Mouse (Mus musculus): ENCODE measurements at regions not wholly inside any gene's neighbourhood (a gene's known extent, or its start where the extent isn't known, plus 50 kb on each side); places are given as distances from the start of the nearest gene placed in this dataset.

DNA sequence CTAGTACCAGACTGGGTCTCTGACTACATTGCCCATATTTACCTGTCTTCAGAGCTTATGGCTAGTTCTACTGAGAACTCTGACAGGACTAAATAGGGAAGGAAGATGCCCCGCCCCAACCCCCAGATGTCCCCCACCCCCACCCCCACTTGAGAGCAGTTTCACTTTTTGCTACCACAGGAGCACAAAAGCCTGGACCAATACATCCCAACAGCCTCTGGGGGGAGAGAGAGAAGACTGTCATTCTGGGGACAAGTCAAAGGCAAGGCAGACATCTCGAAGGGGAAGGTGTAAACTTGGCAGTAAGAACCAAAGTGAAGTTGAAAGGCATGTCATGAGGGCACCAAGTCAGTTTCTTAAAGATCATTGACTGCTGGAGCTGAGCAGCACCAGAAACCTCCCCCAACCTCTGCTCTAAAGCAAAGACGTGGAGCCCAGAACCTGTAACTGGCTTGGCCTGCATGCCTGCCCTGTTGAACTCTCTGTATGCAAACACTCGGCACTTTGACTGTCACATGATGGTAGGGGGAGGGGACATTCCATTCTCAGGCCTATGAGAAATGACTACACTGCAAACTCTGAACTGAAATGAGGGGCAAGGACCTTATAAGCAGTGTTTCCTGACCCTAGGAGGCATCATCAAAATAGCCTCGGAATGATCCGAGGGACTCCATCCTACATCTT is 123.3 kb downstream of the Psat1 start:
- Histone ChIP-seq H3K4me2 (no peak overlapping the region), H3K27me3 (no peaks in the 10 kb centered on the region), H3K27ac (replicated peaks) (no peak overlapping the region), H3K36me3 (no peaks in the 10 kb centered on the region), H3K4me3 (no peak overlapping the region), H3K9me3 (no peaks in the 10 kb centered on the region), H3K4me1 (replicated peaks) (peaks cover 20% of the 10 kb centered on the region), H3K9ac (no peak overlapping the region)
- no peak for ATAC-seq (ENCODE audit: low read depth)
- 86% methylated on average over 6 of the region's 6 CpGs for WGBS

DNA sequence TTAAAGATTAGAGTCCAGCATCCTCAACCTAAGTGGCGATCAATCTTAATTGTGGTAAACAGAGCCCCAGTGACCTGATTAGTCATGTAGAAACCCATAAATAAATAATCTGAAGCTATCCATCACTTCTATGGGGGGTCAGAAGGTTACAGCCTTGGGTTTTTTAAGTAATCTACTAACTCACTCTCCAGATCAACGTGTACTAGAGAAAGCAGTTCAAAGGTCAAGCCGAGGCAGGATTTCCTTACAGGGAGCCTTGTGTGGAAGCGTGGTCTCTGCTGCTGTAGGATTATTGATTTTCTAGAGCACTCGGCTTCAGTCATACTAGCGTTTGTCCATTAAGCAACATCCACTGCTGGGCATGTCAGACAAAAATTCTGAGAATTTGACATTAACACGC is 127.1 kb downstream of the Psat1 start:
- H3K9ac ChIP-seq, result no peak overlapping the region
- ATAC-seq (ENCODE audit: low read depth), result no peak
- WGBS, result 43% methylated on average over 7 of the region's 7 CpGs

DNA sequence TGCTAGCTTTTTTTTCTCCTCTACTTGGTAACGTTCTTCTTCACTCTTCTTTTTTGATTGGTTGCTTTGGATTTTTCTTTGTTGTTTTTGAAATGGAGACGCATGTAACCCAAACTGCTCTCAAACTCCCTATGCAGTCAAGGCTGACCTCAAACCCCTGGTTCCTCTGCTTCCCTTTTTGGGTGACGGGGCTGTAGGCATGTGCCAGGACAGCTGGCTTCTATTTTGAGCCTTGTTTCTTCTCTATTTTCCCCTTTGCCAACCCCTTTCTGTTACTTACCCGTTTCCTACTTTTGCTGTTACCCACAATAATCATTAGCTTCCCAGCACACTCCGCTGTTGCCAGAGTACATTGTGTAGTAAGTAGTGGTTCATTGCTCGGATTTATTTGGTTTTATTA is 132.0 kb downstream of the Psat1 start:
- Histone ChIP-seq H3K4me2 (no peak overlapping the region), H3K9me3 (peaks cover 3% of the 10 kb centered on the region; the same call in 1 of the 2 replicates), H3K9ac (no peak overlapping the region), H3K4me3 (no peak overlapping the region), H3K36me3 (no peaks in the 10 kb centered on the region), H3K27ac (replicated peaks) (no peak overlapping the region), H3K4me1 (replicated peaks) (no peaks in the 10 kb centered on the region), H3K27me3 (no peaks in the 10 kb centered on the region)
- 81% methylated on average over 6 of the region's 6 CpGs for WGBS
- ATAC-seq (ENCODE audit: low read depth), result no peak

More for the DNA sequence above, 127.1 kb downstream of the Psat1 start:
- Histone ChIP-seq H3K4me2 (no peak overlapping the region), H3K4me1 (replicated peaks) (no peaks in the 10 kb centered on the region), H3K4me3 (no peak overlapping the region), H3K27me3 (no peaks in the 10 kb centered on the region), H3K36me3 (no peaks in the 10 kb centered on the region), H3K27ac (replicated peaks) (no peak overlapping the region), H3K9me3 (no peaks in the 10 kb centered on the region)

DNA sequence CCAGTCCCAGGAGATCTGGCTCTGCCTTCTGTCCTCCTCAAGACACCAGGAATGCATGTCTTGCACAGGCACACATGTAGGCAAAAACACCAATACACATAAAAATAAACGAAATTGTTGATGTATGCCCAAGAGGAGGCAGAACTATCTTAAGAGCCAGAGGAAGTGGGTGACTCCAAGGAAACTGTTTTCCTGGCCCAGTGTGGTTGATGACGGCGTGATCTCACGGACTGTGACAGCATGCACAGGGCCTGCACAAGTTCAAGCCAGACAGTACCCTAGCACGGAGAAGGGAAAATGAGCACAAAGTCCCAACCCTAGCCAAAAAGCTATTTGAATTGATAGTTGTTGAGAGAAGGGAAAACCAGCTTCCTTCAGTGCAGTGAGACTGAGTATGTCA is 138.1 kb downstream of the Psat1 start:
- 92% methylated on average over 5 of the region's 5 CpGs for WGBS

DNA sequence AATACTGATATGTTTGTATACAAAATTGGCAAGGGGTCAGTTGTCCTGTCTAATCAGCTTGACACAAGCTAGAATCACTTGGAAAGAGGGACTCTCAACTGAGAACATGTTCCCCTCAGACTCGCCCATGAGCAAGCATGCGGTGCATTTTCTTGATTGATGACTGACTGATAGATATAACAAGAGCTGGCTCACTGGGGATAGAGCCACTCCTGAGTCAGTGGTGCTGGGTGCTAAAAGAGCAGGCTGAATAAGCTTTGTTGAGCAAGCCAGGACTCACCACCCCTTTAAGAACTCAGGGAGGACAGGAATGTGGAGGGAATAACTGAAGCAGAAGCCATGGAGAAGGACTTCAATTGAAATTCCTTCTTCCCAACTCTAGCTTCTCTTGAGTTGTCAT is 139.5 kb downstream of the Psat1 start:
- Histone ChIP-seq H3K36me3 (no peaks in the 10 kb centered on the region), H3K27ac (replicated peaks) (no peak overlapping the region), H3K4me1 (replicated peaks) (peaks cover 21% of the 10 kb centered on the region), H3K4me2 (no peak overlapping the region), H3K27me3 (peaks cover 4% of the 10 kb centered on the region; the same call in 1 of the 2 replicates), H3K9ac (no peak overlapping the region), H3K9me3 (peaks cover 3% of the 10 kb centered on the region; the same call in 1 of the 2 replicates), H3K4me3 (no peak overlapping the region)
- 79% methylated on average over 2 of the region's 2 CpGs for WGBS
- ATAC-seq (ENCODE audit: low read depth), result no peak

More for the DNA sequence above, 138.1 kb downstream of the Psat1 start:
- Histone ChIP-seq H3K4me3 (no peak overlapping the region), H3K36me3 (no peaks in the 10 kb centered on the region), H3K27ac (replicated peaks) (no peak overlapping the region), H3K9me3 (peaks cover 3% of the 10 kb centered on the region; the same call in 1 of the 2 replicates), H3K9ac (no peak overlapping the region), H3K27me3 (peaks cover 4% of the 10 kb centered on the region; the same call in 1 of the 2 replicates), H3K4me1 (replicated peaks) (peaks cover 9% of the 10 kb centered on the region), H3K4me2 (no peak overlapping the region)
- ATAC-seq (ENCODE audit: low read depth), result no peak

DNA sequence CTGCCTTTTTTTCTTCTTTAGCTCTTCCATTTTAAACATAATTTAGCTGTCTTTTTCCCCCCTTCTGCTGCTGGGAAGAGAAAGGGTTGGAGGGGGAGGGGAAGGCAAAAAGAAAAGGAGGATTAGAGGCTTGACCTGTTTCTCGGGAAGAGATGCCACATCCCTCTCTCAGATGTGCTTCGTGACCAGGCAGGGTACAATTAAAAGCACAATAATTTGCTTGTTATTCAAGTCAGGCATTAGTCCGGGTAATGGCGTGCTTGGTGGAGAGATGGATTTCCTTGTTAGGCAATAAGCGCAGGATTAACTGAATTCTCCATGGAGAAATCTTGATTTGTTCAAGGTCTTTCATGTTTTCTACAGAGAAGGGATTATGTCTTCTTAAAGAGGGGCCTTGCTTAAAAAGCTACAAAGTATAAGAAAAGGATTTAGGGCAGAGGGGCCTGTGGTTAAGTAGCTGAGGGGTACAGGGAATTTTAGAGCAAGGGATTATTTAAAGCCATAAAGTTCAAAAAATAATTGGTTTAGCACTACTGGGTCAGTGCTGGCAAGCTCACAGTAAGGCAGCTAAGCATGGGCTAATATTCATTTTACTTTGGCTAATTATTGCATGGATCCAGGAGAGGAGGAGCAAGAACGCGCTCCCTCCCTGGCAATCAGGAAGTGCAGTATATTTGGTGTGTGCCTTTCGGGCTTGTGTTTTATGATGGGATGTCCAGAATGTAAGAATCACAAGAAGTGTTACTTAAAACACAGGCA is 143.8 kb downstream of the Psat1 start:
- WGBS, result 17% methylated on average over 8 of the region's 8 CpGs
- 0 out of 2 replicates have a peak overlapping the region, but pooled peaks have one; percentile 6 for H3K9ac ChIP-seq
- no peaks in the 10 kb centered on the region for H3K36me3 ChIP-seq
- H3K4me2 ChIP-seq, result peak overlapping the region; percentile 9
- no peaks in the 10 kb centered on the region for H3K9me3 ChIP-seq
- no peak overlapping the region for H3K4me3 ChIP-seq
- H3K27me3 ChIP-seq, result peaks cover 11% of the 10 kb centered on the region
- H3K4me1 ChIP-seq (replicated peaks), result peaks cover 42% of the 10 kb centered on the region
- H3K27ac ChIP-seq (replicated peaks), result peak overlapping the region; percentile 70
- 0 out of 2 replicates have a peak, but pooled peaks have one; percentile 19 for ATAC-seq (ENCODE audit: low read depth)

DNA sequence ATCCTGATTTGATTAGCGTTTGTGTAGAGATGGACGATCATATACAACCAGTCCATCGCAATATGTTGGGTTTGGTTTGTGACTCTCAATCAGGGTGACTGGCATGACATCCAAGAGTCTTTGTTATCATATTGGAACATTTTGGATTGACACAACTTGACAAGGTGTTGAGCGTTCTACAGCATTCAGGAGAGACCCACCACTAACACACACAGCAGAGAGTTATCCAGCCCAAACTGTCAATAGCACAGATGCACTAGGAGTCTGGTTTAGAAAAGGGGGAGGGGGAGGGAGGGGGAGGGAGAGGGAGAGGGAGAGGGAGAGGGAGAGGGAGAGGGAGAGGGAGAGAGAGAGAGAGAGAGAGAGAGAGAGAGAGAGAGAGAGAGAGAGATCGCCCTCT is 144.5 kb downstream of the Psat1 start:
- Histone ChIP-seq H3K4me2 (no peak overlapping the region), H3K27ac (replicated peaks) (peak overlapping the region; percentile 70)

DNA sequence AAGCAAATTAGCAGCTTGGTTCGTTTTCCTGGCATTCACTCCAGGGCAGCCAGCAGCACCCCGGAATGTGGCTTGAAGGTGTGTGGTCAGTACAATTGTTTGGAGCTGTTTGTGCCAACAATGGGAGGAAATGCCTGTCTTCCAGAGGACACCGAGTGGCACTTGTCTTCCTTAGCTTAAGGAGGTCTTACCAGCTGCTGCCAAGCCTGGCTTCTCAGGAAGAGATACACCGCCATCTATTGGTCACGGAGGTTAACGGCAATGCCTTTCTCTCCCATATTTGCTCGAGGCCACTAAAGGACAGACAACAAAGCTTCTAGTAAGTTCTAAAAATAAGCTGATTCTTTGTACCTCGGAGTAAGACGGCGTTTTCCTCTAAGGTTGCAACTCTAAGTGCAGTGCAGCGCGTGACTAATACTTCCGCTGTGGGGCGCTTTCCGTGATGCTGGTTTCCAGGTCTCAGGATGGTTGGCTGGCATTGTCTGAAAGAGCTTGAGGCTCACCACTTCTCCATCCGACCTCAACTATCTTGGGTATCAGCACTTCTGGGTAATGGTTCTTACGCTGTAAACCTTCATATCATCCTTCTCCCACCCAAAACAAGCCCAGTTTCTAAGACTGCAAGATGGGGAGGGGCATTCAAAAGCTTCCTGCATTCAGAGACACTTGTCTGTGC is 145.2 kb downstream of the Psat1 start:
- ATAC-seq (ENCODE audit: low read depth), result peak; percentile 89
- WGBS, result 2% methylated on average over 17 of the region's 17 CpGs
- H3K9ac ChIP-seq, result peak overlapping the region; percentile 57
- no peaks in the 10 kb centered on the region for H3K36me3 ChIP-seq
- H3K9me3 ChIP-seq, result no peaks in the 10 kb centered on the region
- H3K27ac ChIP-seq (replicated peaks), result peak overlapping the region; percentile 82
- H3K4me2 ChIP-seq, result peak overlapping the region; percentile 54
- peaks cover 14% of the 10 kb centered on the region for H3K27me3 ChIP-seq
- H3K4me3 ChIP-seq, result peak overlapping the region; percentile 27
- H3K4me1 ChIP-seq (replicated peaks), result peaks cover 42% of the 10 kb centered on the region

More for the DNA sequence above, 144.5 kb downstream of the Psat1 start:
- Histone ChIP-seq H3K4me3 (no peak overlapping the region), H3K27me3 (peaks cover 14% of the 10 kb centered on the region), H3K36me3 (no peaks in the 10 kb centered on the region), H3K4me1 (replicated peaks) (peaks cover 42% of the 10 kb centered on the region), H3K9ac (no peak overlapping the region), H3K9me3 (no peaks in the 10 kb centered on the region)
- WGBS, result 58% methylated on average over 5 of the region's 5 CpGs
- ATAC-seq (ENCODE audit: low read depth), result no peak

DNA sequence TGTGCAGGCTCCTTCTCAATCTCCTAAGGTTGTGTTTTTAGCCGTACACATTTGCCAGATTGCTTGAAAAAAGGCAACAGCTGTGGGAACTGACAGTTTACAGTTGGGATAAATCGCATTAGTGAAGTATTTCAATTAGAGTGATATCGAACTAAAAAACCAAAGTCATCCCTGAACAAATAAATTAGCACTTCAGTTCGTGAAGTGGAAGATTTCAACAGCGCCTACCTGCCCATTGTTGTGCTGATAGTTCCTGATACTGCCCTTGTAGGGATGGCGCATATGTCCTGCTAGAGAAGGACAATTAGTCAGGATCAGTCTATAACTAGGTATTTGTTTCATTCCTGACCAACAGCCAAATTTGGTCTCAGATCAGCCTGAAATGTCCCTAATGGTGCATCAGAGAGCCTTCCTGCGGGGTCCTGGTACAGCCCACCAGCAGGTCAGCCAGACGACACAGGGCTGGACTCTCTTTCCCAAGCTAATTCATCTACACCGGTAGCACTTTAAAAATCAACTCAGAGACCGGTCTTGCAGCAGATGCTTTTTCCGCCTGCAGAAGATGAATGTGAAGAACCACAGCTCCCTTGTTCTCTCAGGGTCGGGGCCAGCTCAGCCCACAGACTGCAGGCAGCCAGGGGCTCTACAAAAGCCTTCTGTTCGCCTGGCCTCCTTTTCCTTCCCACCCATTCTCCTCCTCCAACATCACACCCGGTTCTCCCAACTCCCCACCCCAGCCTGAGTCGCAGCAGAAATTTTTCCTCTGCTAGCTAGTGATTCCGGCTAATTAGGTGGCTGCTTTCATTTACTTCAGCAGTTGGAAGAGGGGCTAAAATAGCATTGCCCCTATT is 146.1 kb downstream of the Psat1 start:
- H3K9ac ChIP-seq, result peak overlapping the region; percentile 57

DNA sequence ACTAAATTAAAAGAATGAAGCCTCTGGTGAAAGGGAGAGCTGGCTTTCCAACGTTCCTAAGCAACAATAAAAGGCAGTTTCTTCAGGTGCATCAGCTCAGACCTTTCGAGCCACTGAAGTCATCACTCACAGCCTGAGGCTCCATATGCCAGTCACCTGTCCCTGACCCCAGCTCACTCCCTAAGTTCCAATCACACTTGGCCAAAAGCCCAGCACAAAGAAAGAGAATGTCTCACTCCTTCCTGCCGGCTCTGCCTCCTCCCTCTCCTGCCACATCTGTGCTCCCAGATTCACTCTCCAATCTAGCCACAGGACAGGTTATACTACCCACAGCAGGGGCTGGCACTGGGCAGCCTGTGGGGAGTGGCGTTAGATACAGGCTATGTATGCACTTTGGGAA is 150.7 kb downstream of the Psat1 start:
- no peaks in the 10 kb centered on the region for H3K9me3 ChIP-seq
- H3K36me3 ChIP-seq, result no peaks in the 10 kb centered on the region
- H3K27ac ChIP-seq (replicated peaks), result no peak overlapping the region
- whole genome bisulfite sequencing, result 33% methylated on average over 4 of the region's 4 CpGs
- H3K4me3 ChIP-seq, result no peak overlapping the region
- no peak for ATAC-seq (ENCODE audit: low read depth)
- no peak overlapping the region for H3K9ac ChIP-seq
- H3K4me2 ChIP-seq, result no peak overlapping the region
- peaks cover 30% of the 10 kb centered on the region for H3K4me1 ChIP-seq (replicated peaks)
- peaks cover 13% of the 10 kb centered on the region for H3K27me3 ChIP-seq

More for the DNA sequence above, 146.1 kb downstream of the Psat1 start:
- peak; percentile 83 for ATAC-seq (ENCODE audit: low read depth)
- Histone ChIP-seq H3K36me3 (no peaks in the 10 kb centered on the region), H3K4me3 (peak overlapping the region; percentile 27), H3K27ac (replicated peaks) (peak overlapping the region; percentile 82), H3K4me1 (replicated peaks) (peaks cover 45% of the 10 kb centered on the region), H3K4me2 (peak overlapping the region; percentile 54), H3K9me3 (no peaks in the 10 kb centered on the region), H3K27me3 (peaks cover 14% of the 10 kb centered on the region)
- 16% methylated on average over 16 of the region's 16 CpGs for WGBS

DNA sequence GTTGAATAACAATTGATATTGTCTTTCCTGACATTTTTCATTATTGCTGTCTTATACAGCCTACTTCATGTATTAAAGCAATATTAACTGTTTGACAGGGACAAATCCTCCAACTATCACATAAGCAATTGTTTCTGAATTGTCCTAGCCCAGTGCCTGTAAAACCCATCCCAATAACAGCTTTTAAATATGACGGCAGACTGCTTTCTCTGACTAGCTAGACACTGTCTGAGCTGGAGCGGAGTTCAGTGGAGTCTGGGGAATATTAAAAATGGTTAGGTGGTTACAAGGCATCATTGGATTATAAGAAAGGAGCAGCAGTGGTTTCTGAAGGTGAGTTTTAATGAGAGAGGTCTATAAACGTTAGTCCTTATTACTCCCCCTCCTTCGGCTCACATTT is 155.2 kb downstream of the Psat1 start:
- no peak for ATAC-seq (ENCODE audit: low read depth)
- Histone ChIP-seq H3K9me3 (no peaks in the 10 kb centered on the region), H3K4me3 (no peak overlapping the region), H3K36me3 (no peaks in the 10 kb centered on the region), H3K4me2 (no peak overlapping the region), H3K9ac (no peak overlapping the region), H3K27me3 (peaks cover 3% of the 10 kb centered on the region; the same call in 1 of the 2 replicates), H3K4me1 (replicated peaks) (peaks cover 29% of the 10 kb centered on the region), H3K27ac (replicated peaks) (peak overlapping the region; percentile 54)
- WGBS, result 37% methylated on average over 4 of the region's 4 CpGs
